Mouse (Mus musculus) left cerebral cortex, postnatal 36 days (tissue): ENCODE data around the gene Rarg. TPM values are rescaled to one million over a fixed set of nuclear protein-coding genes. Genes with fewer than 3 reads are reported as not detected.
"Not testable (repeated sequence)": the region's sequence is repeated elsewhere in the genome, so short reads cannot be mapped to it uniquely, and the experiment has no call there.

ENCODE experiments used
- DNase-seq, 2 experiments: peaks; one replicate each; pipeline ENCODE4 v3.0.0; 2021 to 2022; ENCODE audit warnings: low spot score in 2 of 2, mixed read lengths in 1 of 2
- intact Hi-C: fragments of 180-260 bp; cut with DNase I; formaldehyde crosslinking; loops from one replicate; pipeline ENCODE4 v1.15.1; 2025
- total RNA-seq, 2 experiments: library from RNA; stranded (reverse); gene quantifications; 2 replicates each; pipeline ENCODE4 v1.2.3; 2021

Rarg gene
- total RNA-seq, 2 experiments from 2014 or later: 13.1 to 13.9 TPM

GRCm38 (mm10) chr15:102242404-102243228 is 14.7 kb downstream of the Rarg start:
- DNase-seq: no peak
- intact Hi-C loops: no loop called here

- intact Hi-C loops: no loop called here
Measured at GRCm38 (mm10) chr15:102240607-102241006, 16.7 kb downstream of the Rarg start.

DNA sequence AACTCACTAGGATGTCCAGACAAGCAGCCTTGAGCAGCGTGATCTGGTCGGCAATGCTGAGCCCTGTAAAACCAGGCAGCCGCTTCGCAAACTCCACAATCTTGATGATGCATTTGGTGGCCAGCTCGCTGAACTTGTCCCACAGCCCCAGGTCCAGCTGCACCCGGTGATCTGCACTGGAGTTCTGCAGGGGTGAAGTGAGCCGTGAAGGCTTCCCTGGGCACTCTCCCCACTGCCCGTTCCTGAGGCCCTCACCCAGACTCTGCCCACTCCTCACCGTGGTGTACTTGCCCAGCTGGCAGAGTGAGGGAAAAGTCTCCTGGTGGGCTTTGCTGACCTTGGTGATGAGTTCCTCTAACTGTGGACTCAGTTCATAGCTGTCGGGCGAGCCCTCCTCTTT is 17.5 kb downstream of the Rarg start:
- DNase-seq: no peak
- intact Hi-C loops: loop anchor here (5.0 kb wide), 1 partner anchor 77 kb away; no protein-coding TSS in a partner anchor

More at GRCm38 (mm10) chr15:102240607-102241006, 16.7 kb downstream of the Rarg start:
- no peak for DNase-seq

DNA sequence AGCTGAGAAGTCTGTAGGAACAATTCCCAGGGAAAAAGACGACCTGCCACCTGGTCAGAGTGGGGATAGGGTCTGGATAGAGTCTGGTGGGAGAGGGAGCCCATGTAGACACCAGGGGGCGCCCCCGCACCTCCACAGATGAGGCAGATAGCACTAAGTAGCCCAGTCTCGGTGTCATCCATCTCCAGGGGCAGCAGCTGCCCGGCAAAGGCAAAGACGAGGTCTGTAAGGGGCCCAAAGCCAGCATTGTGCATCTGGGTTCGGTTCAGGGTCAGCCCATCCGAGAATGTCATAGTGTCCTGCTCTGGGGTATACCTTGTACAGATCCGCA is 18.1 kb downstream of the Rarg start:
- intact Hi-C loops: loop anchor here (5.0 kb wide), 1 partner anchor 78 kb away; no protein-coding TSS in a partner anchor
- DNase-seq: peak; percentile 62 to 65

GRCm38 (mm10) chr15:102238543-102239259 is 18.6 kb downstream of the Rarg start:
- DNase-seq: no peak
- intact Hi-C loops: loop anchor here (5.0 kb wide), 1 partner anchor 79 kb away; no protein-coding TSS in a partner anchor

GRCm38 (mm10) chr15:102235371-102236027 is 21.8 kb downstream of the Rarg start:
- no peak for DNase-seq
- intact Hi-C loops: loop anchor here (5.0 kb wide), 1 partner anchor 82 kb away; no protein-coding TSS in a partner anchor

GRCm38 (mm10) chr15:102233896-102234295 is 23.4 kb downstream of the Rarg start:
- DNase-seq: no peak
- intact Hi-C loops: no loop called here

GRCm38 (mm10) chr15:102232764-102233163 is 24.6 kb downstream of the Rarg start:
- no peak for DNase-seq
- intact Hi-C loops: no loop called here

DNA sequence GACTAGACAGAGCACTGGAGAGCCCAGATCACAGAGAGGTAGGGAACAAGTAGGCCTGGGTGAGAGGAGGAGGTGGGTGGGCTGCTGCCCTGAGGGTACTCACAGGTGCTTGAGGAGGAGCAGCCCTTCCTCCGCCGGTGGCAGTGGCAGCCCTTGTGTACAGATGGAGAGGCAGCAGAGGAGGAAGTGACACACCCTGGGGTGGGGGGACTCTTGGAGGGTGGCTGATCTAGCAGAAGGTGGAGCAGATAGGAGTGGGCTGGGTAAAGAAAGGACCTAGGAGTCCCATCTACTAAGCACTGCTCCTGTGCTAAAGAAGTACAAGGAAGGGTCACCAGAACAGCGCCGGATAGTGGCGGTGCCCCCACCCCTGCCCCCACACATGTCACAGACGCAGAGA is 25.6 kb downstream of the Rarg start, which contains the start of gene Itgb7:
Gene Itgb7 (minus strand): TSS at position 197 of the 400 bp plus-strand sequence.
- intact Hi-C loops: no loop called here
- no peak for DNase-seq

- DNase-seq: no peak
- intact Hi-C loops: no loop called here
Measured at GRCm38 (mm10) chr15:102230408-102231321, 26.7 kb downstream of the Rarg start.

GRCm38 (mm10) chr15:102225619-102226018 is 31.7 kb downstream of the Rarg start:
- DNase-seq: not testable (repeated sequence)
- intact Hi-C loops: loop anchor here (2.0 kb wide), 1 partner anchor 47 kb away; no protein-coding TSS in a partner anchor

GRCm38 (mm10) chr15:102224992-102225617 is 32.2 kb downstream of the Rarg start:
- no peak for DNase-seq
- intact Hi-C loops: loop anchor here (2.0 kb wide), 1 partner anchor 46 kb away; no protein-coding TSS in a partner anchor

GRCm38 (mm10) chr15:102224186-102224991 is 32.9 kb downstream of the Rarg start:
- intact Hi-C loops: loop anchor here (2.0 kb wide), 1 partner anchor 46 kb away; no protein-coding TSS in a partner anchor
- DNase-seq: peak; percentile 78 to 81

DNA sequence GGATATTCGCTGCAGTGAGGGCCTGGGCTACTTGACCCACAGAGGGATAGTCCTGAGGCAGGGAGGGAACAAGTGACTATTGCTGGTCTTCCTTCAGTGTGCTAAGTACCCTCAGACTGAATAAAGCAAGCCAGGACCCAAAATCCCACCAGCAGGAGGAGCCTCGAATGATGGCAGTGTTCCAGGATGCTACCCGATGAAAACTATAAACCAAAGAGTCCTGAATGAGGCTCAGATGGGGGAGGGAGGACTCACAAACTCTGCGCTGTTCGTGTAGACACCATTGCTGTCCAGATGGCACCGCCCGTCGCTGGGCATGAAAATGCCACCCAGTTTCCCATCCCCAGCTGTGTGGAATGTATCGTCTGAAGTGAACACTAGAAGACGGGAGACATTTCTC is 34.9 kb downstream of the Rarg start:
- DNase-seq: no peak

DNA sequence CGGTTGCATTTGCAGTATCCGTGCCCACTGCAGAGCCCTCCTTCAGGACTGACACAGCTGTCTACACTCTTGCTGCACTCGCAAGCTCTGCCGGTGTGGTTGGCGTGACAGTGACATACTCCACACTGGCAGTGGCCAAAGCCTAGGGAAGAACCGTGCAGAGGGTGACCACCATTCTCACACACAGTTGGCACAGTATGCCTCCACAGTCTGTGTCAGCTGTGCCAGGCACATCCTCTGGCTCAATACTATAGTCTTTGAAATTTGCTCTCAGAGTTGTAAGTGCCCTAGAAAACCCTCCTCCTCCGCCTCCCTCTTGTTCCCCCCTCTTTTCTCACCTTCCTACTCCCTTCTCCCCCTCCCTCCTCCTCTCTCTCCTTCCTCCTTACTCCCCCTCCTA is 40.0 kb downstream of the Rarg start:
- intact Hi-C loops: no loop called here
- DNase-seq: no peak

More for the DNA sequence above, 34.9 kb downstream of the Rarg start:
- intact Hi-C loops: no loop called here

- intact Hi-C loops: no loop called here
- DNase-seq: no peak
Measured at GRCm38 (mm10) chr15:102216459-102217228, 40.7 kb downstream of the Rarg start.

DNA sequence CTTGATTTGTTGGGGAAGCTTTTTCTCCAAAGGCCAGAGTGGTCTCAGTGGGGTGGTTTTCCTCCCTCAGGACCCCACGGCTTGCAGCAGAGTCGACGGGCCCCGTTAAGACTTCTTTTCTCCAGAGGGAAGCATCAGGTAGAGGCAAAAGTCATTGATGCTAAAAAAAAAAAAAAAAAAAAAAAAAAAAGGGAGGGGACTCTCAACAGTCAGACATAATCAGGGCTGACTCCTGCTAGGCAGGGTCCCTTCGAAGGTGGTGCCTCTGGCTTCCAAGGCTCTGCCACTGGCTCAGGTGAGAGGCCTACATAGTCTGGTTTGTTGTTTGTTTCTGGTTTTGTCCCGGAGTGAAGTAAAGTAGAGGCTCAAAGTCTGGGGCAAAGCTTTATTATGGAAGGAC is 41.7 kb downstream of the Rarg start:
- intact Hi-C loops: no loop called here
- no peak for DNase-seq
